Mouse (Mus musculus) bone marrow, adult 2 months (tissue): ENCODE data around the gene Psmc5. TPM values are rescaled to one million over a fixed set of nuclear protein-coding genes. Genes with fewer than 3 reads are reported as not detected.
A peak's percentile ranks its signal among the peaks of the same experiment; 100 is the strongest.

ENCODE experiments used
- H3K27ac ChIP-seq: fragments of 200-500 bp; 2 replicates; pipeline ENCODE4 v1.5.1; 2012; ENCODE audit warnings: low read depth, mild to moderate bottlenecking, control low read depth, inconsistent platforms, low read length; ENCODE audit not compliant: control insufficient read depth, poor library complexity, insufficient read depth
- H3K4me1 ChIP-seq: fragments of 200-500 bp; 2 replicates; pipeline ENCODE4 v1.6.1; 2011; ENCODE audit warnings: low read length; ENCODE audit not compliant: control insufficient read depth, insufficient read depth
- H3K4me3 ChIP-seq: fragments of 200-500 bp; replicated peaks from 2 replicates; pipeline ENCODE3; 2011; ENCODE audit warnings: mild to moderate bottlenecking, low read depth, low read length, control low read depth; ENCODE audit not compliant: control insufficient read depth
- CTCF ChIP-seq: fragments of 200-500 bp; IDR thresholded peaks from 2 replicates; pipeline ENCODE4 v1.5.1; 2011; ENCODE audit warnings: low read length, control low read depth; ENCODE audit not compliant: control insufficient read depth, insufficient read depth
- POLR2A ChIP-seq: fragments of 200-500 bp; IDR thresholded peaks from 2 replicates; pipeline ENCODE4 v1.6.1; 2011; ENCODE audit warnings: low read depth, mild to moderate bottlenecking, control low read depth, low read length, borderline replicate concordance; ENCODE audit not compliant: control insufficient read depth
- WGBS: fragments of 180-500 bp; shearing (Covaris S2); methylation state at CpG from one replicate; pipeline ENCODE4 v1.1.7; 2018; 5-methylcytosine and 5-hydroxymethylcytosine counted together
- polyA plus RNA-seq: library from polyadenylated mRNA; stranded (reverse); fragments of >200 nt; gene quantifications from 2 replicates; pipeline ENCODE4 v1.2.4, GENCODE M21; 2011; ENCODE audit warnings: low replicate concordance; ENCODE audit not compliant: missing spikeins, insufficient read depth, insufficient read length

Gene Psmc5
- polyA plus RNA-seq, 1 experiment, result 96.0 TPM

DNA sequence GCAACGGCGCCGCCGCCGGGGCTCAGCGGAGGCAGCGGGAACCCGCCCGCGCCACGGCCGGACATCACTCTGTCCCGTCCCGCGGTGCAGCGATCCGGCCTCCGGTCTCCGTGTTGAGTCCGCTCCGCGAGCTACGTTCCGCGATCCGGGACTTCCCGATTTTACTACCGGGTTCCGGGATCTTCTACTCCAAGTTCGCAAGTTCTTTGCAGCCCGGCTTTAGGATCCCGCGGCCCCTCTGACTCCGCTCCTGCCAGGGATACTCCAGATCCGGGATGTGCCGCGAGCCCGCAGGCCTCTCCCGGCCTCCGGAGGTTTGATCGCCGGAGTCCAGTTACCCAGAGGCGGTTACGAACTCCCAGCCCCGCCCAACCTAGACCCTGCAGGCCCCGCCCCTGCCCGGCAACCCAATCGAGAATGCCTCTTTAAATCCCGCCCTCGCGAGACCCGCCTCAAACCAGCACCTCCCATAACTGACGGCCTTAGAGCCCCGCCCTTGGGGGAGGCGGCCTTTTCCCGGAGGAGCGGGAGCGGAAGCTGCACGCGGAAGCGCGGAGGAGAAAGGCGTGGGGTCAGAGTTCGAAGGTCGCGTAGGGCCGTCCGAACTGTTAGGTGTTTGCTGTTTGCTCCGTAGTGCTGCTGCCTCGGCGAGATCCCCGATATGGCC lies 16.8 kb downstream of the Psmc5 start, which contains the start of gene Smarcd2:
TSS of gene Smarcd2 (minus strand) at position 329 of the 667 bp plus-strand sequence.
- TF ChIP-seq POLR2A (peak; percentile 71), CTCF (no peak)
- H3K27ac ChIP-seq, result peak within 1 kb of the TSS; percentile 96
- peak within 1 kb of the TSS; percentile 93 for H3K4me3 ChIP-seq
- H3K4me1 ChIP-seq, result peaks cover 12% of the 10 kb centered on the region
- WGBS, result under 1% methylated on average over 72 of the region's 72 CpGs

DNA sequence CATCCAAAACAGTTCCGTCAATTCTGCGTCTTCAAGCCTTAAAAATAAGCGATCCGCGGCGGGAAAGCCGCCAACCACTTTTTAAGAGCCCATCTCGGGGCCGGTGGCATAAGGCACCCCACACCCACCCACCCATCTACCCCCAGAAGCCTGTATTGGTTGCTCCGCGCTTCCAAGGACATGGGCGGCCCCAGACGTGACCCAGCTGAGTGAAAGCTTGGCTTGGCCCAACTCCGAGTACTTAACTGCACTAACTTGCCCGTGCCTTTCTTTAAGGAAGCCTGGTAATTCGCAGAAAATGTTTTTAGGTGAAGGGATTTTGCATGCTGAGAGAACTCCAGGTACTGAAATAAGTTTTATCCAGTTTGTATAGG lies 17.3 kb downstream of the Psmc5 start:
- peak overlapping the region; percentile 66 for H3K4me3 ChIP-seq
- H3K27ac ChIP-seq, result peak overlapping the region; percentile 62
- 13% methylated on average over 16 of the region's 16 CpGs for WGBS
- no peak for TF ChIP-seq POLR2A
- peaks cover 12% of the 10 kb centered on the region for H3K4me1 ChIP-seq

DNA sequence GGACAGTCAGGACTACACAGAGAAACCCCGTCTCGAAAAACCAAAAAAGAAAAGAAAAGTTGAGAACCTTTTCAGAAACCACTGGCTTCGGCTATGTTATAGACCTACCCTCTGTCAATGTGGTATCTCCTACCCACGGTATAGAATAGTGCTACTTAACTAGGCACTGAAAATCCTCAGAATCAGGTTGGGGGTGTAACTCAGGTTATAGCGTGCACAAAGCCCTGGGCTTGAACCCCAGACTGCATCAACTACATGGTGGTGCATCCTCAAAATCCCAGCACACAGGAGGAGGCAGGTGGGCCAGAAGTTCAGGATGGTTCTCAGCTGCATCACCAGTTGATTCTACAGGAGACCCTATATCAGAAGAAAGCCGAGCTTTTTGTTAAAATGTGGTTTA lies 17.9 kb downstream of the Psmc5 start:
- H3K4me1 ChIP-seq, result peaks cover 12% of the 10 kb centered on the region
- WGBS, result 88% methylated on average over 6 of the region's 6 CpGs
- H3K27ac ChIP-seq, result no peak overlapping the region
- TF ChIP-seq POLR2A (no peak), CTCF (no peak)
- H3K4me3 ChIP-seq, result no peak overlapping the region

DNA sequence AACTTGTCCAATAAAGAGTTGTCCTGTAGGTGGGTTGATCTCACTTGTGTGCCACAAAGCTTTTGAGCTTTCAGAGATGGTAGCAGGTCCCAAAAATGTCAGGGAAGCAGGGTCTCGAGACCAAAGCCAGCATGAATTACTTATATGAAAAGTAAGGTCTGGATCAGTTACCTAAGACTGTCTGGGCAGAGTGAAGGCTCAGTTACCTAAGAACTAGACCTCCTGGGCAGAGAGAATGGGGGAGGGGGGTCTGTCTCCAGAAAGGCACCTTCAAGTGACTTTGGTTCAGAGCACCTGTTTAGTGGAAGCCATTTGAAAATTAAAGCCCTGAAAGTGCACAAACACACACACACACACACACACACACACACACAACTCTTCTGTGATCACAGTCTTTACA lies 18.4 kb downstream of the Psmc5 start:
- 77% methylated on average over 1 of the region's 1 CpGs for WGBS
- Histone ChIP-seq H3K27ac (no peak overlapping the region), H3K4me1 (peaks cover 10% of the 10 kb centered on the region), H3K4me3 (no peak overlapping the region)
- TF ChIP-seq POLR2A (no peak), CTCF (no peak)

DNA sequence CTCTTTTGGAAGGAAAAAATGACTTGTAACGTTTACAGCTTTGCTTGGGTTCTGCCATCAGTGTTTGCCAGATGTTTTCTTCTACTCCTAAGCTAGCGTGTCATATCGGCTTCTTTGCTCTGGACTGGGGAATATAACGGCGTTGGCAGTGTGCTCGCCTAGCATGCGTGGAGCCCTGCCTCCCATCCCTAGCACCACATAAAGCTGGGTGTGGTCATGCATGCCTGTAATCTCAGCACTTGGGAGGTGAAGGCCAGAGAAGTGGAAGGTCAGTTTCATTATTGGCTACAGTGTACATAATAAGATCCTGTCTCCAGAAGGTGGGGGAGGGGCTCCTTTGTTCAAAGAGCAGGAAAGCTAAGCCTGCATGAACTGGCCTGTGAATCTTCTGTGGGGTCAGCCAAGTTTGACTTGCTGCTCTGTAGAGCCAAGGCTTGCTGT lies 19.0 kb downstream of the Psmc5 start:
- TF ChIP-seq CTCF (no peak), POLR2A (no peak)
- no peak overlapping the region for H3K4me3 ChIP-seq
- no peak overlapping the region for H3K27ac ChIP-seq
- 89% methylated on average over 7 of the region's 7 CpGs for WGBS
- peaks cover 10% of the 10 kb centered on the region for H3K4me1 ChIP-seq

DNA sequence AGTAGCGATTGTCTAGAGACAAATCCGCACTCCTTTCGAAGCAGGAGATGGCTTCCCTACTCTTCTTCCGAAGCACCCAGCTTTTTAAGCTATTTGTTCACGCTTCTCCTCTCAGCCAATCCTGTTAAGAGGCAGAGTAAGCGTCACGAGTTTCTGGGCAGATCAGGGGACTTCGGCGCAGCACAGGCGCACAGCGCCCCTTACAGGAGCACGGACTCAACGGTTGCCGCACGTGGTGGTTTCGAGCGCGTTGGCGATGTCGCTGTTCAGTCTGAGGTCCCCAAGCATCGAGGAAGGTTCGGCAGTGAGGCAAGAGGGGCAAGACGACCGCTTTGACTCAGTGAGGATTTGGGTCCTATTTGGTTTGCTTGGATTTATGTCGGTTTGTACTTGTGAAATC lies 20.5 kb downstream of the Psmc5 start, which contains the start of gene Tcam1:
TSS of gene Tcam1 (plus strand) at position 219 of the 400 bp plus-strand sequence.
- WGBS, result 2% methylated on average over 25 of the region's 25 CpGs
- H3K4me3 ChIP-seq, result peak within 1 kb of the TSS; percentile 44
- peak; percentile 60; the same call in 1 of the 2 replicates for TF ChIP-seq POLR2A
- TF ChIP-seq CTCF, result peak; percentile 92
- no peak within 1 kb of the TSS for H3K27ac ChIP-seq
- peaks cover 6% of the 10 kb centered on the region for H3K4me1 ChIP-seq

DNA sequence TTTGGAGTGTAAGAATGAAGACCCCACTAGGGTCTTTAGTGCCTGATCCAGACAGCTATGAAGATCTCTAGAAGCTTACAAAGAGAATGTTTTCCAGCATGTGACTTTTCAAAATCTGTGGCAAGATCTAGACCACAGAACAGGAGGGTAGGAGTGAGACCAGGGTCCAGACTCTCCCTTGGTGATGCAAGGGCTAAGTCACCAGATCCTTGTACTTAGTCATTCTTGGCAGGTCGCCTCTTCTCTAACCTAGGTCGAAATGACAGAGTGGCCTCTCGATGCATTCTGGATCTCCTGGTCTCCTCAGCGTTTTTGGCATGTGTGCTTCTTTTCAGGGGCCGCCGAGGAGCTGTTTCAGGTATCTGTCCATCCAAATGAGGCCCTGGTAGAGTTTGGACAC lies 26.5 kb downstream of the Psmc5 start:
- 77% methylated on average over 6 of the region's 6 CpGs for WGBS
- Histone ChIP-seq H3K4me3 (no peak overlapping the region), H3K4me1 (no peaks in the 10 kb centered on the region; the same call in 1 of the 2 replicates), H3K27ac (no peak overlapping the region)
- TF ChIP-seq POLR2A (no peak), CTCF (no peak)

DNA sequence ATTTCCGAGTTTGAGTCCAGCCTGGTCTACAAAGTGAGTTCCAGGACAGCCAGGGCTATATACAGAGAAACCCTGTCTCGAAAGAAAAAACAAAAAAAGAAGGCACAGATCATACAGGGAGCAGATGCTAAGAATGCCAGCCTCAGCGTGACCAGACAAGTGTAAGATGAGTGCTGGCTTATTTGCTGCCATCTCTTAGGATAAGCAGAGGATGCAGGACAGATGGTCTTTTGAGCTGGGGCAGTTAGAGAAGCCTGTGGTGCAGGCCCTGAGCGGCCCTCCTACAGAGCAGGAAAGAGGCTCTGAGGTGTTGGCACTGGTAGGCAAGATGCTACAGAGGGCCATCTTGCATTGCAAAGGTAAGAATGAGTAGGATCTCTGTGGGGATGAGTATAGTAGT lies 27.4 kb downstream of the Psmc5 start:
- TF ChIP-seq CTCF (no peak), POLR2A (no peak)

DNA sequence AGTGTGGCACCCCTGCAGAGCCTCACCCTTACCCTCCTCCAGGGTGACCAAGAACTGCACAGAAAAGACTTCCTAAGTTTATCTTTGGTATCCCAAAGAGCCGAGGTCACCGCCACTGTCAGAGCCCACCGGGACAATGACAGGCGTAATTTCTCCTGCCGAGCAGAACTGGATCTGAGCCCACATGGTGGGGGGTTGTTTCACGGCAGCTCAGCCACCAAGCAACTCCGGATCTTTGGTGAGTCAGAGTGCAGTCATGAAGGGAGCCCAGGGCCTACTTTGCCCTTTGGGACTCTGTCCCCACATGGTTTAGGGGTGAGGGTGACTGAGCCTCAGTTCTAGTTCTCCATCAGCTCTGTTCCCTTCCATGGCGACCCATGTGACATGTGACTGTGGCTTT lies 28.2 kb downstream of the Psmc5 start:
- H3K4me3 ChIP-seq, result no peak overlapping the region
- H3K27ac ChIP-seq, result no peak overlapping the region
- no peak for TF ChIP-seq CTCF
- TF ChIP-seq POLR2A, result no peak
- 76% methylated on average over 8 of the region's 8 CpGs for WGBS
- no peaks in the 10 kb centered on the region for H3K4me1 ChIP-seq

More for the DNA sequence above, 27.4 kb downstream of the Psmc5 start:
- Histone ChIP-seq H3K4me3 (no peak overlapping the region), H3K27ac (no peak overlapping the region), H3K4me1 (no peaks in the 10 kb centered on the region; the same call in 1 of the 2 replicates)
- WGBS, result 77% methylated on average over 4 of the region's 4 CpGs

DNA sequence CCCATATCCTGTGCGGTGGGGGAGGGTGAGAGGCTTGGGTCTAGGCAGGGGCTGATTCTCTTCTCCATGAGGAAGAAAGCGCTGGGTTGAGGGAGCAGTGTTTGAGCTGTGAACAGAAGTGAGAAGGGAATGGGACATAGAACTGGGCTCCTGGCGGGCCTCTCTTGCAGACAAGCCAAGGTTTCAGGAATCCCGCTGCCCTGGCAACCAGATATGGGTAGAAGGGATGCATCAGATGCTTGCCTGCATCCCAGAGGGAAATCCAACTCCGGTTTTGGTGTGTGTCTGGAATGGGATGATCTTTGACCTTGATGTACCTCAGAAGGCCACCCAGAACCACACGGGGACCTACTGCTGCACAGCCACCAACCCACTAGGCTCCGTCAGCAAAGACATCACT lies 30.3 kb downstream of the Psmc5 start:
- Histone ChIP-seq H3K4me1 (no peaks in the 10 kb centered on the region), H3K4me3 (no peak overlapping the region), H3K27ac (no peak overlapping the region)
- 84% methylated on average over 7 of the region's 7 CpGs for WGBS
- TF ChIP-seq CTCF (no peak), POLR2A (no peak)
